Mouse (Mus musculus) kidney, adult 2 months (tissue): ENCODE results near the gene Olfr1513. TPM values are rescaled to one million over a fixed set of nuclear protein-coding genes. Genes with fewer than 3 reads are reported as not detected.
A peak's percentile ranks its signal among the peaks of the same experiment; 100 is the strongest.

Experiments
- DNase-seq: peaks from one replicate; pipeline ENCODE4 v3.0.0; 2021
- H3K27ac ChIP-seq: fragments of 200-500 bp; 2 replicates; pipeline ENCODE4 v1.5.1; 2012; ENCODE audit warnings: low read depth, low read length, control low read depth, inconsistent platforms; ENCODE audit not compliant: insufficient read depth
- H3K27me3 ChIP-seq: fragments of 200-500 bp; replicated peaks from 2 replicates; pipeline ENCODE4 v1.6.1; 2012; ENCODE audit warnings: mild to moderate bottlenecking, moderate library complexity, low read length, inconsistent platforms; ENCODE audit not compliant: control insufficient read depth, insufficient read depth
- H3K36me3 ChIP-seq: fragments of 200-500 bp; 2 replicates; pipeline ENCODE4 v1.6.1; 2012; ENCODE audit warnings: mild to moderate bottlenecking, moderate library complexity, low read length, inconsistent platforms; ENCODE audit not compliant: control insufficient read depth, insufficient read depth
- H3K4me1 ChIP-seq: fragments of 200-500 bp; 2 replicates; pipeline ENCODE4 v1.6.1; 2011; ENCODE audit warnings: low read length; ENCODE audit not compliant: control insufficient read depth, insufficient read depth
- H3K4me3 ChIP-seq: fragments of 200-500 bp; 2 replicates; pipeline ENCODE4 v1.5.1; 2011; ENCODE audit warnings: mild to moderate bottlenecking, low read depth, low read length, control low read depth; ENCODE audit not compliant: insufficient read depth
- CTCF ChIP-seq: fragments of 200-500 bp; conservative IDR thresholded peaks from 2 replicates; pipeline ENCODE4 v1.5.1; 2011; ENCODE audit warnings: low read depth, mild to moderate bottlenecking, control low read depth, low read length, moderate library complexity, mixed read lengths; ENCODE audit not compliant: insufficient read depth, insufficient read length
- POLR2A ChIP-seq: fragments of 200-500 bp; IDR thresholded peaks from one replicate; pipeline ENCODE4 v1.6.1; 2011; ENCODE audit warnings: low read depth, low read length, control low read depth
- WGBS: fragments of 180-500 bp; shearing (Covaris S2); methylation state at CpG from one replicate; pipeline ENCODE4 v1.1.7; 2018; 5-methylcytosine and 5-hydroxymethylcytosine counted together
- polyA plus RNA-seq: library from polyadenylated mRNA; depleted of rRNA; stranded (reverse); fragments of >200 nt; gene quantifications from 2 replicates; pipeline ENCODE4 v1.2.3, GENCODE M21; 2012

The Olfr1513 gene
- polyA plus RNA-seq, 1 experiment = not detected

GRCm38 (mm10) chr14:52331069-52331750 is 25.0 kb downstream of the Olfr1513 start:
- Histone ChIP-seq H3K4me1 (no peaks in the 10 kb centered on the region), H3K4me3 (no peak overlapping the region), H3K36me3 (no peaks in the 10 kb centered on the region), H3K27me3 (no peaks in the 10 kb centered on the region; the same call in 1 of the 2 replicates), H3K27ac (no peak overlapping the region)
- WGBS = 37% methylated on average over 4 of the region's 4 CpGs
- TF ChIP-seq POLR2A = no peak
- no peak for TF ChIP-seq CTCF
- no peak for DNase-seq

- Histone ChIP-seq H3K4me1 (no peaks in the 10 kb centered on the region), H3K27me3 (no peaks in the 10 kb centered on the region; the same call in 1 of the 2 replicates), H3K36me3 (no peaks in the 10 kb centered on the region), H3K27ac (no peak within 1 kb of the TSS), H3K4me3 (peak within 1 kb of the TSS; percentile 20; the same call in 1 of the 2 replicates)
- WGBS = 6% methylated on average over 26 of the region's 26 CpGs
- DNase-seq = no peak
- TF ChIP-seq POLR2A (no peak), CTCF (no peak)
These were observed 28.0 kb downstream of the Olfr1513 start, which contains the start of gene Sall2 for GRCm38 (mm10) chr14:52327910-52328812. Gene Sall2, minus strand, starts transcription at chr14:52328762.

GRCm38 (mm10) chr14:52327375-52327901 is 28.8 kb downstream of the Olfr1513 start:
- Histone ChIP-seq H3K4me3 (no peak overlapping the region), H3K4me1 (no peaks in the 10 kb centered on the region), H3K36me3 (no peaks in the 10 kb centered on the region), H3K27ac (no peak overlapping the region), H3K27me3 (no peaks in the 10 kb centered on the region; the same call in 1 of the 2 replicates)
- DNase-seq = no peak
- TF ChIP-seq CTCF (no peak), POLR2A (no peak)
- 12% methylated on average over 14 of the region's 14 CpGs for WGBS

GRCm38 (mm10) chr14:52325890-52326289 is 30.3 kb downstream of the Olfr1513 start:
- WGBS = 35% methylated on average over 4 of the region's 4 CpGs
- DNase-seq = no peak
- no peak for TF ChIP-seq POLR2A
- H3K4me1 ChIP-seq = no peaks in the 10 kb centered on the region
- no peak overlapping the region for H3K27ac ChIP-seq
- no peak overlapping the region for H3K4me3 ChIP-seq
- H3K27me3 ChIP-seq = no peaks in the 10 kb centered on the region
- no peaks in the 10 kb centered on the region for H3K36me3 ChIP-seq

- Histone ChIP-seq H3K4me3 (no peak overlapping the region), H3K4me1 (peaks cover 7% of the 10 kb centered on the region; the same call in 1 of the 2 replicates), H3K27ac (no peak overlapping the region), H3K36me3 (no peaks in the 10 kb centered on the region), H3K27me3 (no peaks in the 10 kb centered on the region)
- DNase-seq = no peak
- TF ChIP-seq CTCF = no peak
- TF ChIP-seq POLR2A = no peak
- 30% methylated on average over 6 of the region's 6 CpGs for WGBS
These were observed 36.8 kb downstream of the Olfr1513 start for GRCm38 (mm10) chr14:52319361-52319760.

GRCm38 (mm10) chr14:52316441-52317225 is 39.6 kb downstream of the Olfr1513 start:
- peak overlapping the region; percentile 68 for H3K27ac ChIP-seq
- WGBS = 18% methylated on average over 16 of the region's 16 CpGs

More at GRCm38 (mm10) chr14:52316441-52317225, 39.6 kb downstream of the Olfr1513 start:
- DNase-seq = peak; percentile 84
- H3K27me3 ChIP-seq = no peaks in the 10 kb centered on the region
- no peak for TF ChIP-seq CTCF
- TF ChIP-seq POLR2A = no peak
- no peaks in the 10 kb centered on the region for H3K36me3 ChIP-seq
- peak overlapping the region; percentile 85 for H3K4me3 ChIP-seq
- peaks cover 7% of the 10 kb centered on the region; the same call in 1 of the 2 replicates for H3K4me1 ChIP-seq
